Mouse (Mus musculus): ENCODE results near the gene Tbxa2r.

The Tbxa2r gene

GRCm38 (mm10) chr10:81346453-81347067, 18.0 kb downstream of the Tbxa2r start:
- no peak for DNase-seq

DNA sequence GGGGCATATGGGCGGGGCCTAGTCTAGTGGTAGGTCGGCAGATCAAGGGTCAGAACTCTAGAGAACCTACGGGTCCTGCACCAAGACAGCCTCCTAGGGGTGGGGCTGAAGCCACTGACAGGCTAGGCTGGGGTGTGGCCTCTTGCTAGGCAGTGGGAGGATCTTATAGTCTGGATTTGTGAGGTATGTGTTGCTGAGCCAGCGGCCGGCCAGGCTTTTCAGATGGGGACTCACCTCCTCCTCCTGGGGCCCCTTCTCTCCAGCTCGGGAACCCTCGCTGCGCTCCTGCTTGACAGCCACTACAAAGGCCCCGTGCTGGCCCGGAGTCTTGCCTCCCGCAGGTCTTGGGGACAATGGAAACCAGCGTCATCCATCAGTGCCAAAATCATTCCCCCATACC, 20.6 kb downstream of the Tbxa2r start:
- DNase-seq: no peak

- DNase-seq: no peak
These were observed 21.4 kb downstream of the Tbxa2r start for GRCm38 (mm10) chr10:81349961-81350350.

- DNase-seq: peak; percentile 99
These were observed 22.0 kb downstream of the Tbxa2r start, which contains the start of gene Hmg20b for GRCm38 (mm10) chr10:81350351-81351063. Gene Hmg20b, minus strand, starts transcription at chr10:81350480.

- peak; percentile 73 for DNase-seq
These were observed 23.3 kb downstream of the Tbxa2r start for GRCm38 (mm10) chr10:81351678-81352291.

DNA sequence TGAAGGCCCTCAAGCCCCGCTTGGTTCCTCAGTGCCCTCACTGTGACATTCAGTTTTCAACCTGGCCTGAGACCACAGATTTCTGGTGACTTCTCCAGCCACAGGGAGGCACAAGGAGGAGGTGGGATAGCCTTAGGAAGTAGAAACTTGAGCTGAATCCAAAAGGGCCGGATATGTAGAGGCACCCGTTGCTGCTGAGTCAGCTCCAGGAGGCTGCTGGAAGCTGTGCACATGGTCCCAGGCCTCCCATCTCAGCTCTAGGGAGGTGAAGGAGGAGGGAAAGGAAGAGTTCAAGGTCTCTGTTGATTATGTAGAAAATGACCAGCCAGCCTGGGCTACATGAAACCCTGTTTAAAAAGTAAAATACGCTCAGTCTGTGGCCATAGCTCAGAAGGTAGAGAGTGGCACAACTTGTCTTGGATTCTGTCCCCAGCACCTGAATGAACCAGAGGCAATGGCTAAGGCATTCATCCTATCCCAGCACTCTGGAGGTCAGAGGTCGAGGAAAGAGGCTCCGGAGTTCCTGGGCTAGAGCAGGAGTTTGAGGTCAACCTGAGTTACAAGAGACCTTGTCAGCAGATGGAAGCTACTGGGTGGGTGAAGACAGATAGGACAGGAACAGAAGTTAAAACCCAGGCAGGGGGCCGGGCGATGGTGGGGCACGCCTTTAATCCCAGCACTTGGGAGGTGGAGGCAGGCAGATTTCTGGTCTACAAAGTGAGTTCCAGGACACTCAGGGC, 26.4 kb downstream of the Tbxa2r start:
- DNase-seq: no peak

DNA sequence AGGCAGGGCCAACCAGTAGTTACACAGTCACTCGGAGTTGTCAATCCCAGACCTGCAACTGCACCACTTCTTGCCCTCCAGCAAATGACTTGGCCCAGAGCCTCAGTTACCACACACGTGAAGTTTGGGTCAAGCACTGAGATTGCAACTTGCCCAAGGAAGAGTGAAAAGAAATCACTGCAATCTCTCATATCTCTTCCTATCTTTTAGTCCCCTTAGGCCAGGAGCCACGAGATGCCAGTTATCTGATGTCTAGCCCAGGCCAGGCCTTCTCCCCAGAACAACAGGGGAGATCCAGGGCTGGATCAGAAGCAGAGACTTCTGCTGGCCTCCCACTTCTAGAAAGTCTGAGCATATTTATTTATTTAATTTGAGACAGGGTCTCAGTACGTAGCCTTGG, 27.0 kb downstream of the Tbxa2r start:
- no peak for DNase-seq

DNA sequence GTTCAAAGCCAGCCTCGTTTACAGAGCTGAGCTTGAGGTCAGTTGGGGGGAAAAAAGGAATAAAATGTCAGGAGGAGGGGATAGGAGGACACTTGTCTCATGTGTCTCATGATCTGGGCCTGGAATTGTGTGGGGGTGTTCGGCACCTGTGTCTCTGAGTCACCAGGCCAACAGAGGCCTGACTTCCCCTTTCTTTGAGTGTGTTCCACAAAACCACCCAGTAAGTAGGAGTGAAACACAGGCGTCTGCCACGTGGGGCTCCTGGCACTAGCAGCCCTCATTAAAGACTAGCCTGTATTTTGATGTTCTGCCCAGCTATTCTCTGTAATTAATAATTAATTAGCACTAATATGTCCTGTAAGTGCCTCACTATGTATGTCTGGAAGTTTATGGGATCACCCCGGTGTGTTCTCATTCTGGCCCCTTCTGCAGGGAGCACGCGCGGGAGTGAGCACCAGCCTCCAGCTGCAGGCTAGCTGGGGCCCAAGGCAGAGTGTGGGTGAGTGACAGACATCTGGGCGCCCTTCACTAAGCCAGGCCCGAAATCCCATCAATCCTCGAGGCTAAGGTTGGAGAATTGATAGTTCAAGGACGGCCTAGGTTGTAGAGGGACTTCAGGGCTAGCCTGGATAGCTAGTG, 27.9 kb downstream of the Tbxa2r start:
- DNase-seq: no peak

GRCm38 (mm10) chr10:81356991-81357844, 28.7 kb downstream of the Tbxa2r start, which contains the start of gene Mfsd12:
Gene Mfsd12, plus strand, starts transcription at chr10:81357491.
- DNase-seq: peak; percentile 91

DNA sequence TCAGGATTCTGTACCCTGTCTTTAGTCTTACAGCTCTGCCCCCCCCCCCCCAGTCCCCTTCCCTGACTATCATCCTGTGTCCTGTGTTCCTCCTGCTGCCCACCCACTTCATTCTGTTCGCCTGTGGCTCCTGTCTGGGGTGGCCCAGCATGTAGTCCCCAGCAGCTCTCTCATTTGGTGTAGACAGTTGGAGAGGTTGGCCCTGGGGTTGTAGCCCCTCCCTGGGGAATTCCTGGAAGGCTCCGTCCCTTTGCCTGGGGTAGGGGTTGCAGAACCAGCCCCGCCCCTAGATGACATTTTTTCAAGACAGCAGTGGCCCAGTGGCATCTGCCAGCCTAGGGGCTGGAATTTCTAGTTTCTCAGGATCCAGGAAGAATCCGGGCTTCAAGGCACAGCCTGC, 29.7 kb downstream of the Tbxa2r start:
- no peak for DNase-seq

- no peak for DNase-seq
These were observed 30.3 kb downstream of the Tbxa2r start for GRCm38 (mm10) chr10:81358841-81359240.

GRCm38 (mm10) chr10:81360721-81361120, 32.2 kb downstream of the Tbxa2r start:
- no peak for DNase-seq

- no peak for DNase-seq
These were observed 33.9 kb downstream of the Tbxa2r start for GRCm38 (mm10) chr10:81362336-81362949.

DNA sequence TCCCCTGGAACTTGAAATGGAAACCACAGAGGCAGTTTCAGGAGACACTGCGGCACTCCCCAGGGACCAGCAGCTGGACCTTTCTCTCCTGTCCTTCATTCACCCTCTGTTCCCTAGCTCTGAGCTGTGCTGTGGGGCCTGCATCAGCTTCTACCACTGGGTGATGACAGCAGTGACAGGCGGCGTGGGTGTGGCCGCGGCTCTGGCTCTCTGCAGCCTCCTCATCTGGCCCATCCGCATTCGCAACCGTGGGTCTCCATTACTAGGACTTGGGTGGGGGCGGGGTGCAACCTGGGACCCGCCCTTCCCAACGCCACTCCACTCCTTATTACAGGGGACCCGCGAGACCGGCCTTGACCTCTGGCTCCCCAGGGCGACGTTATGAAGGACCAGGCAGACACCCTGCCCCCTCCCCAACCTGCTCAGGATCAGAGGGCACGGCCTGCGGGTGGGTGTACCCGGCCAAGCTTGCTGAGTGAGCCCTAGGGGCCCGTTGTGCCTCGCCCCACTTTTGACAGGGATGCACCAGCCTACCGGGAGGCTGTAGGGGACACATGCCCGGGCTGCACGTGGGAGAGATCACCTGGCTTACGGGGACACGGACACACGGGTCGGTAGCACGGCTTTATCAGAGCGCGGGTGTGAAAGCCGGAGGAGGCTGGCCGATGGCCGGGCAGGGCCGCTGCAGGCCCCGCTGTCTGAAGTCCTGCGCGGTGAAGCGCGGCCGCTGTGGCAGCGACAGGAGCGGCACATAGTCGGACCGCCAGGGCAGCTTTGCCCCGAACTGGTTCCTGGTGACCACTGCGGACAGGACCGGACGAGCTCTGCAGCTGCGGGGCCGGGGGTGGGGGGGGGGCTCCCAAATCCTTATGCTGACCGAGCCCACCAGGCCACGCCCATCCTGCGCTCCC, 35.2 kb downstream of the Tbxa2r start:
- no peak for DNase-seq

- DNase-seq: no peak
These were observed 36.1 kb downstream of the Tbxa2r start for GRCm38 (mm10) chr10:81364666-81365065.

GRCm38 (mm10) chr10:81365073-81365472, 36.5 kb downstream of the Tbxa2r start:
- no peak for DNase-seq

- DNase-seq: no peak
These were observed 37.3 kb downstream of the Tbxa2r start, which contains the start of gene 4930404N11Rik for GRCm38 (mm10) chr10:81365672-81366476. Gene 4930404N11Rik, minus strand, starts transcription at chr10:81365816.

DNA sequence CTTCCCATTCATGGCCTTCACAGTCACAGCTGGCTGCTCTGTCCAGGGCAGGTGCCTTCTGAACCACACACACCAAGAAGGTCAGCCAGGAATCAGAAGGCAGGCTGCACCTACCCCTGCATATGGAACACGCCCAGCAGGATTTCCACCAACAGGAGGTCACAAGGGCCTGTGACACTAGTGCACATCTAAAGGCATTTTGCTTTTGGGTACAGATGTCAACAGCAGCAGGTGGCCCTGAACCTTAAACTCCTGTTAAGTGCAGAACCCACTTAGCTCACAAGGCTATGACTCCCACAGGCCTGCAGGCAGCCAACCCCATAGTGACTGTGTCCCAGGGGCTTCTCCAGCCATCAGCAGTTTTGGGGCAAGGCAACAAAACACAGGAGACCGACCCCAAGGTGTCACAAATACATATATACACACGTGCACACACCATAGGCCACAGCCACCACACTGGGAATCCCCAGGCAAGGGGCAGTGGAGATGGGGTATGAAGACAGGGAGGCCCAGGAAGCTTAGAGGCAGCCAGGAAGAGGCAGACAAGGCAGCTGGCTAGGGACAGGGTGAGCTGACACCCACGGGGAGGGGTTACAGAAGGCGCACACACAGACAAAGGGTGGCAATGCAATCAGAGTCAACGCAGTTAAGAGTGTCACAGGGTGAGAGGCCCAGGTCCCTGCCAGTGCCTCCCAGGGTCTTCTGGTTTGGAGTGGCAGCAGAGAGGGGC, 38.1 kb downstream of the Tbxa2r start:
- DNase-seq: no peak

GRCm38 (mm10) chr10:81367207-81367495, 38.6 kb downstream of the Tbxa2r start:
- no peak for DNase-seq

Measured in thymus, postnatal 25 days (tissue).